Mouse (Mus musculus) embryonic fibroblast, embryonic 13.5 days (primary cell): Measurements from ENCODE around the gene Ggt7. TPM values are rescaled to one million over a fixed set of nuclear protein-coding genes. Genes with fewer than 3 reads are reported as not detected.
"Not testable (repeated sequence)": the region's sequence is repeated elsewhere in the genome, so short reads cannot be mapped to it uniquely, and the experiment has no call there.

Experiments used
- H3K27ac ChIP-seq: 2 replicates; pipeline ENCODE4 v1.5.1; 2012; ENCODE audit warnings: low read length, control low read depth, inconsistent platforms; ENCODE audit not compliant: insufficient read depth
- H3K4me1 ChIP-seq: 2 replicates; pipeline ENCODE4 v1.6.1; 2011; ENCODE audit warnings: low read length; ENCODE audit not compliant: control insufficient read depth, insufficient read depth
- H3K4me3 ChIP-seq: 2 replicates; pipeline ENCODE4 v1.5.1; 2011; ENCODE audit warnings: mild to moderate bottlenecking, control low read depth, low read length; ENCODE audit not compliant: insufficient read depth
- CTCF ChIP-seq: IDR thresholded peaks from 2 replicates; pipeline ENCODE4 v1.5.1; 2011; ENCODE audit warnings: mild to moderate bottlenecking, control low read depth, low read length, moderate library complexity, borderline replicate concordance; ENCODE audit not compliant: insufficient read depth
- POLR2A ChIP-seq: IDR thresholded peaks from 2 replicates; pipeline ENCODE4 v1.6.1; 2011; ENCODE audit warnings: low read depth, mild to moderate bottlenecking, control low read depth, low read length, moderate library complexity
- polyA plus RNA-seq: library from polyadenylated mRNA; stranded (reverse); fragments of >200 nt; gene quantifications from 2 replicates; pipeline ENCODE4 v1.2.4, GENCODE M21; 2011; ENCODE audit warnings: low read depth; ENCODE audit not compliant: missing spikeins, insufficient read length

Ggt7 gene
- polyA plus RNA-seq, 1 experiment = 11.0 TPM

- H3K4me3 ChIP-seq = no peak overlapping the region
- H3K4me1 ChIP-seq = 0 out of 2 replicates have a peak, but pooled peaks cover 3% of the 10 kb centered on the region
- no peak for TF ChIP-seq CTCF
- TF ChIP-seq POLR2A = no peak
- no peak overlapping the region for H3K27ac ChIP-seq
Observed at GRCm38 (mm10) chr2:155453591-155453990, 64.4 kb downstream of the Ggt7 start.

GRCm38 (mm10) chr2:155451256-155451655 lies 66.8 kb downstream of the Ggt7 start:
- Histone ChIP-seq H3K27ac (no peak overlapping the region), H3K4me3 (no peak overlapping the region), H3K4me1 (0 out of 2 replicates have a peak, but pooled peaks cover 3% of the 10 kb centered on the region)
- no peak for TF ChIP-seq POLR2A
- TF ChIP-seq CTCF = no peak

- not testable (repeated sequence) for H3K4me1 ChIP-seq, H3K27ac ChIP-seq, H3K4me3 ChIP-seq
Observed at GRCm38 (mm10) chr2:155447906-155448305, 70.1 kb downstream of the Ggt7 start.

- TF ChIP-seq POLR2A (no peak), CTCF (no peak)
- H3K4me1 ChIP-seq = peaks cover 6% of the 10 kb centered on the region; the same call in 1 of the 2 replicates
- H3K4me3 ChIP-seq = no peak overlapping the region
- H3K27ac ChIP-seq = peak overlapping the region; percentile 18; the same call in 1 of the 2 replicates
Observed at GRCm38 (mm10) chr2:155443446-155443845, 74.6 kb downstream of the Ggt7 start.

GRCm38 (mm10) chr2:155442916-155443315 lies 75.1 kb downstream of the Ggt7 start:
- no peak overlapping the region for H3K27ac ChIP-seq
- H3K4me3 ChIP-seq = no peak overlapping the region
- H3K4me1 ChIP-seq = peaks cover 6% of the 10 kb centered on the region; the same call in 1 of the 2 replicates
- TF ChIP-seq POLR2A (no peak), CTCF (no peak)

Other genes starting within 250 kb of the Ggt7 start
- 134 and 137 TPM in 2 replicates for gene Map1lc3a, start 241.9 kb downstream of the Ggt7 start, polyA plus RNA-seq
- 40.6 and 43.9 TPM in 2 replicates for gene Pigu, start 160.8 kb downstream of the Ggt7 start, polyA plus RNA-seq
- 73.2 and 77.7 TPM in 2 replicates for gene Trp53inp2, start 137.2 kb downstream of the Ggt7 start, polyA plus RNA-seq
- 44.7 and 44.8 TPM in 2 replicates for gene Ncoa6, start 44.3 kb downstream of the Ggt7 start, polyA plus RNA-seq
- 7.1 and 10.1 TPM in 2 replicates for gene Acss2, start 289 bp downstream of the Ggt7 start, polyA plus RNA-seq
- gene Gss, start 74.6 kb upstream of the Ggt7 start, polyA plus RNA-seq = 23.4 and 37.7 TPM in 2 replicates
- not detected in 2 replicates for gene Myh7b, start 93.0 kb upstream of the Ggt7 start, polyA plus RNA-seq
- gene Trpc4ap, start 174.1 kb upstream of the Ggt7 start, polyA plus RNA-seq = 105 and 109 TPM in 2 replicates
- 13.8 and 16.4 TPM in 2 replicates for gene Edem2, start 211.2 kb upstream of the Ggt7 start, polyA plus RNA-seq
- gene Gm17581, start 217.6 kb upstream of the Ggt7 start, polyA plus RNA-seq = not detected in 2 replicates
- gene Procr, start 232.9 kb upstream of the Ggt7 start, polyA plus RNA-seq = 11.6 and 28.2 TPM in 2 replicates